Mouse (Mus musculus): ENCODE measurements around the gene Cyp1b1.

- no peak for TF ChIP-seq CTCF (conservative IDR thresholded peaks at IDR 0.05; ENCODE audit: low read length)
- peak; percentile 86 for TF ChIP-seq NANOG (IDR thresholded peaks at IDR 0.05; ENCODE audit: borderline replicate concordance, low read length)
- 0 out of 2 replicates have a peak, but pooled peaks have one; percentile 47 for TF ChIP-seq POU5F1 (IDR thresholded peaks at IDR 0.05; ENCODE audit: borderline replicate concordance, low read length)
Measured at GRCm38 (mm10) chr17:79654187-79654586, 60.7 kb downstream of the Cyp1b1 start.
